Comparison of ENCODE assay signal across 34 mouse cellular contexts in the genomic region with DNA sequence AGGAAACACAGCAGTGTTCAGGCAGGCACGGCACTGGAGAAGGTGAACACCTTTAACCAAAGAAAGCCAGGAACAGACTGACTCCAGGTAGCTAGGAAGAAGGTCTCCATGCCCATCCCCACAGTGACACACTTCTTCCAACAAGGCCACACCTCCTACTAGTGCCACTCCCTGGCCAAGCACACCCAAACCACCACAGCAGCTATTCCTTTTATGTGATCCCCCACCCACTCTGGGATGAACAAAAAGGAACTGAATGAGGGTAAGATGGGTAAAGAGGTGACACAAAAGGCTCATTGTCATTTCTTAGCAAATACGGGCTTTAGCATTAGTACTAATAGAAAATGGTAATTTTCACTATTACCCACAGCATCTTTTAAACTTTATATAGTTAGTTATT.
"Had no signal": no experiment of that assay in that cellular context is flagged by ENCODE, and none has a peak within 500 bp of the region (broad histone marks: within the 10 kb centered on the region; RNA-seq: fewer than 3 reads in every experiment).

No protein-coding gene starts in this region.

- H3K4me1 ChIP-seq: heart, embryonic 10.5 days; heart, embryonic 12.5 days; heart, embryonic 13.5 days; heart, embryonic 15.5 days; hindbrain, embryonic 10.5 days; hindbrain, embryonic 12.5 days; hindbrain, embryonic 13.5 days; hindbrain, embryonic 15.5 days; intestine, embryonic 15.5 days; kidney, embryonic 15.5 days had no signal

- H3K9me3 ChIP-seq: heart, embryonic 10.5 days; heart, embryonic 13.5 days; heart, embryonic 15.5 days; hindbrain, embryonic 10.5 days; hindbrain, embryonic 12.5 days; hindbrain, embryonic 13.5 days; hindbrain, embryonic 15.5 days; intestine, embryonic 15.5 days; kidney, embryonic 15.5 days had no signal

- H3K9ac ChIP-seq: heart, embryonic 12.5 days; heart, embryonic 13.5 days; heart, embryonic 15.5 days; hindbrain, embryonic 12.5 days; hindbrain, embryonic 13.5 days; hindbrain, embryonic 14.5 days; hindbrain, embryonic 15.5 days; intestine, embryonic 15.5 days; kidney, embryonic 15.5 days had no signal

- H3K4me2 ChIP-seq: heart, embryonic 11.5 days; heart, embryonic 12.5 days; heart, embryonic 13.5 days; heart, embryonic 15.5 days; hindbrain, embryonic 12.5 days; hindbrain, embryonic 13.5 days; hindbrain, embryonic 14.5 days; hindbrain, embryonic 15.5 days; intestine, embryonic 15.5 days; kidney, embryonic 15.5 days had no signal

- ATAC-seq: hindbrain, embryonic 16.5 days; hindbrain, postnatal 0 days; inflammation-experienced regulatory T-cells, adult 6 months; intestine, postnatal 0 days had no signal

- H3K27ac ChIP-seq: heart, embryonic 10.5 days; heart, embryonic 13.5 days; heart, embryonic 15.5 days; hindbrain, embryonic 10.5 days; hindbrain, embryonic 12.5 days; hindbrain, embryonic 13.5 days; hindbrain, embryonic 14.5 days; hindbrain, embryonic 15.5 days; hindbrain, postnatal 0 days; intestine, embryonic 15.5 days; kidney, embryonic 15.5 days; kidney, postnatal 0 days; layer of hippocampus, adult 2 months had no signal

- H3K27me3 ChIP-seq: heart, embryonic 12.5 days; heart, embryonic 13.5 days; heart, embryonic 15.5 days; hindbrain, embryonic 12.5 days; hindbrain, embryonic 13.5 days; hindbrain, embryonic 15.5 days; intestine, embryonic 15.5 days; kidney, embryonic 15.5 days had no signal

- H3K36me3 ChIP-seq: heart, embryonic 10.5 days; heart, embryonic 12.5 days; heart, embryonic 13.5 days; heart, embryonic 15.5 days; hindbrain, embryonic 10.5 days; hindbrain, embryonic 12.5 days; hindbrain, embryonic 13.5 days; hindbrain, embryonic 15.5 days; intestine, embryonic 15.5 days; kidney, embryonic 15.5 days had no signal

- DNase-seq: heart, postnatal 10 days; heart, postnatal 14 days; heart, postnatal 36 days; heart, postnatal 4 days; kidney, adult 11 months; kidney, adult 18-20 months; kidney, adult 2 months; kidney, adult 8-10 months; kidney, adult 9 months; kidney, postnatal 10 days; kidney, postnatal 14 days; kidney, postnatal 25 days; kidney, postnatal 36 days; kidney, postnatal 4 days; layer of hippocampus, adult 9-11 months; layer of hippocampus, postnatal 36 days had no signal

- H3K4me3 ChIP-seq: heart, embryonic 10.5 days; heart, embryonic 12.5 days; heart, embryonic 13.5 days; heart, embryonic 15.5 days; hindbrain, embryonic 10.5 days; hindbrain, embryonic 12.5 days; hindbrain, embryonic 13.5 days; hindbrain, embryonic 15.5 days; intestine, embryonic 15.5 days; kidney, embryonic 15.5 days; layer of hippocampus, adult 2 months had no signal
